Mouse (Mus musculus) forebrain, embryonic 12.5 days (tissue): ENCODE measurements around the gene Arhgef1. TPM values are rescaled to one million over a fixed set of nuclear protein-coding genes. Genes with fewer than 3 reads are reported as not detected.
"Not testable (repeated sequence)": the region's sequence is repeated elsewhere in the genome, so short reads cannot be mapped to it uniquely, and the experiment has no call there.

Source experiments
- ATAC-seq: fragments of 200-750 bp; cut with Nextera tagmentation; 2 replicates; pipeline ENCODE4 v1.8.0; 2017; ENCODE audit warnings: moderate TSS enrichment; ENCODE audit not compliant: low FRiP score
- H3K27ac ChIP-seq: fragments of 300-500 bp; sonication (generic); 2 replicates; pipeline ENCODE4 v1.5.1; 2016; ENCODE audit warnings: mild to moderate bottlenecking
- H3K27me3 ChIP-seq: fragments of 300-500 bp; sonication (generic); 2 replicates; pipeline ENCODE4 v1.6.1; 2016; ENCODE audit warnings: mild to moderate bottlenecking
- H3K36me3 ChIP-seq: fragments of 300-500 bp; sonication (generic); replicated peaks from 2 replicates; pipeline ENCODE4 v1.6.1; 2016; ENCODE audit warnings: mild to moderate bottlenecking
- H3K4me1 ChIP-seq: fragments of 300-500 bp; sonication (generic); 2 replicates; pipeline ENCODE4 v1.6.1; 2016
- H3K4me2 ChIP-seq: fragments of 300-500 bp; sonication (generic); 2 replicates; pipeline ENCODE4 v1.6.1; 2016; ENCODE audit warnings: mild to moderate bottlenecking, moderate library complexity
- H3K4me3 ChIP-seq: fragments of 300-500 bp; sonication (generic); replicated peaks from 2 replicates; pipeline ENCODE4 v1.5.1; 2016; ENCODE audit warnings: mild to moderate bottlenecking
- H3K9ac ChIP-seq: fragments of 300-500 bp; sonication (generic); 2 replicates; pipeline ENCODE4 v1.6.1; 2016; ENCODE audit warnings: mild to moderate bottlenecking
- H3K9me3 ChIP-seq: fragments of 300-500 bp; sonication (generic); 2 replicates; pipeline ENCODE4 v1.6.1; 2016
- WGBS: fragments of 180-500 bp; shearing (Covaris S2); methylation state at CpG from one replicate; pipeline ENCODE4 v1.1.7; 2016; 5-methylcytosine and 5-hydroxymethylcytosine counted together
- polyA plus RNA-seq: library from polyadenylated mRNA; unstranded; fragments of >200 nt; fragmentation: Nextera tagmentation; extraction: Ambion mirVana; gene quantifications from 2 replicates; pipeline ENCODE4 v1.2.1, GENCODE M21; 2016

Arhgef1 gene
- polyA plus RNA-seq, 1 experiment from 2014 or later: 73.5 TPM

- Histone ChIP-seq H3K27ac (no peak overlapping the region), H3K27me3 (no peaks in the 10 kb centered on the region), H3K36me3 (peaks cover 43% of the 10 kb centered on the region), H3K4me3 (no peak overlapping the region), H3K9ac (no peak overlapping the region), H3K4me1 (peaks cover 9% of the 10 kb centered on the region), H3K4me2 (no peak overlapping the region), H3K9me3 (no peaks in the 10 kb centered on the region)
- no peak for ATAC-seq
- WGBS: 82% methylated on average over 2 of the region's 2 CpGs
Measured at GRCm38 (mm10) chr7:24892125-24892583, 10.6 kb upstream of the Arhgef1 start.

GRCm38 (mm10) chr7:24895749-24896148, 7.0 kb upstream of the Arhgef1 start:
- H3K36me3 ChIP-seq, H3K9me3 ChIP-seq, H3K4me3 ChIP-seq, ATAC-seq, H3K27ac ChIP-seq, H3K4me1 ChIP-seq, H3K9ac ChIP-seq, H3K27me3 ChIP-seq, H3K4me2 ChIP-seq: not testable (repeated sequence)
- 88% methylated on average over 2 of the region's 2 CpGs for WGBS

- Histone ChIP-seq H3K9me3 (no peaks in the 10 kb centered on the region), H3K9ac (no peak overlapping the region), H3K4me1 (no peaks in the 10 kb centered on the region), H3K4me2 (no peak overlapping the region), H3K27ac (no peak overlapping the region), H3K4me3 (no peak overlapping the region), H3K36me3 (peaks cover 3% of the 10 kb centered on the region), H3K27me3 (no peaks in the 10 kb centered on the region)
- 77% methylated on average over 8 of the region's 8 CpGs for WGBS
- ATAC-seq: no peak
Measured at GRCm38 (mm10) chr7:24896269-24896668, 6.4 kb upstream of the Arhgef1 start.

GRCm38 (mm10) chr7:24897224-24897623, 5.5 kb upstream of the Arhgef1 start, which contains the start of gene Cd79a:
Cd79a (plus strand) TSS chr7:24897381.
- no peaks in the 10 kb centered on the region for H3K4me1 ChIP-seq
- H3K27me3 ChIP-seq: no peaks in the 10 kb centered on the region
- H3K27ac ChIP-seq: no peak within 1 kb of the TSS
- H3K9me3 ChIP-seq: no peaks in the 10 kb centered on the region
- H3K36me3 ChIP-seq: no peaks in the 10 kb centered on the region
- no peak for ATAC-seq
- H3K9ac ChIP-seq: no peak within 1 kb of the TSS; the same call in 1 of the 2 replicates
- H3K4me3 ChIP-seq: no peak within 1 kb of the TSS
- no peak within 1 kb of the TSS for H3K4me2 ChIP-seq
- WGBS: 79% methylated on average over 12 of the region's 12 CpGs

GRCm38 (mm10) chr7:24897959-24898358, 4.8 kb upstream of the Arhgef1 start:
- Histone ChIP-seq H3K27ac (no peak overlapping the region), H3K27me3 (no peaks in the 10 kb centered on the region), H3K4me2 (no peak overlapping the region), H3K4me1 (peaks cover 3% of the 10 kb centered on the region; the same call in 1 of the 2 replicates), H3K9ac (no peak overlapping the region; the same call in 1 of the 2 replicates), H3K36me3 (no peaks in the 10 kb centered on the region), H3K9me3 (no peaks in the 10 kb centered on the region), H3K4me3 (no peak overlapping the region)
- no peak for ATAC-seq
- WGBS: 77% methylated on average over 5 of the region's 5 CpGs

GRCm38 (mm10) chr7:24901114-24901513, 1.6 kb upstream of the Arhgef1 start:
- 86% methylated on average over 6 of the region's 6 CpGs for WGBS
- H3K9me3 ChIP-seq: no peaks in the 10 kb centered on the region
- no peak for ATAC-seq
- no peak overlapping the region for H3K27ac ChIP-seq
- no peaks in the 10 kb centered on the region for H3K27me3 ChIP-seq
- no peaks in the 10 kb centered on the region for H3K36me3 ChIP-seq
- H3K4me1 ChIP-seq: peaks cover 25% of the 10 kb centered on the region
- H3K4me3 ChIP-seq: no peak overlapping the region
- H3K4me2 ChIP-seq: no peak overlapping the region
- no peak overlapping the region for H3K9ac ChIP-seq

- no peak overlapping the region for H3K27ac ChIP-seq
- peaks cover 31% of the 10 kb centered on the region for H3K4me1 ChIP-seq
- no peaks in the 10 kb centered on the region for H3K36me3 ChIP-seq
- no peak overlapping the region for H3K4me2 ChIP-seq
- H3K9ac ChIP-seq: no peak overlapping the region
- H3K4me3 ChIP-seq: no peak overlapping the region
- no peaks in the 10 kb centered on the region for H3K9me3 ChIP-seq
- 90% methylated on average over 1 of the region's 1 CpGs for WGBS
- H3K27me3 ChIP-seq: no peaks in the 10 kb centered on the region
- ATAC-seq: no peak
Measured at GRCm38 (mm10) chr7:24901842-24902241, 870 bp upstream of the Arhgef1 start.

- H3K4me1 ChIP-seq: peaks cover 34% of the 10 kb centered on the region
- no peaks in the 10 kb centered on the region for H3K36me3 ChIP-seq
- no peaks in the 10 kb centered on the region for H3K9me3 ChIP-seq
- H3K27me3 ChIP-seq: no peaks in the 10 kb centered on the region
- peak overlapping the region; percentile 76 for H3K27ac ChIP-seq
- H3K4me3 ChIP-seq: peak overlapping the region; percentile 66
- WGBS: 61% methylated on average over 2 of the region's 2 CpGs
- H3K9ac ChIP-seq: no peak overlapping the region
- no peak for ATAC-seq
- H3K4me2 ChIP-seq: peak overlapping the region; percentile 86
Measured at GRCm38 (mm10) chr7:24902264-24902629, 465 bp upstream of the Arhgef1 start.

GRCm38 (mm10) chr7:24903444-24903825, 723 bp downstream of the Arhgef1 start:
- Histone ChIP-seq H3K4me2 (peak overlapping the region; percentile 86), H3K9ac (peak overlapping the region; percentile 77; the same call in 1 of the 2 replicates), H3K9me3 (no peaks in the 10 kb centered on the region), H3K4me3 (peak overlapping the region; percentile 66), H3K36me3 (peaks cover 8% of the 10 kb centered on the region), H3K27ac (no peak overlapping the region), H3K4me1 (peaks cover 37% of the 10 kb centered on the region), H3K27me3 (no peaks in the 10 kb centered on the region)
- no peak for ATAC-seq
- 48% methylated on average over 10 of the region's 10 CpGs for WGBS

GRCm38 (mm10) chr7:24904070-24904483, 1.4 kb downstream of the Arhgef1 start:
- under 1% methylated on average over 30 of the region's 30 CpGs for WGBS
- H3K27ac ChIP-seq: peak overlapping the region; percentile 65
- peak; percentile 97 for ATAC-seq
- no peaks in the 10 kb centered on the region for H3K27me3 ChIP-seq
- peak overlapping the region; percentile 77 for H3K9ac ChIP-seq
- H3K4me2 ChIP-seq: peak overlapping the region; percentile 86
- H3K36me3 ChIP-seq: peaks cover 14% of the 10 kb centered on the region
- H3K9me3 ChIP-seq: no peaks in the 10 kb centered on the region
- peak overlapping the region; percentile 66 for H3K4me3 ChIP-seq
- H3K4me1 ChIP-seq: peaks cover 37% of the 10 kb centered on the region

- H3K4me1 ChIP-seq: peaks cover 37% of the 10 kb centered on the region
- WGBS: 14% methylated on average over 3 of the region's 3 CpGs
- no peak overlapping the region for H3K27ac ChIP-seq
- H3K27me3 ChIP-seq: no peaks in the 10 kb centered on the region
- H3K36me3 ChIP-seq: peaks cover 20% of the 10 kb centered on the region
- peak overlapping the region; percentile 77 for H3K9ac ChIP-seq
- ATAC-seq: peak; percentile 25; the same call in 1 of the 2 replicates
- peak overlapping the region; percentile 66 for H3K4me3 ChIP-seq
- peak overlapping the region; percentile 86 for H3K4me2 ChIP-seq
- H3K9me3 ChIP-seq: no peaks in the 10 kb centered on the region
Measured at GRCm38 (mm10) chr7:24904936-24905335, 2.2 kb downstream of the Arhgef1 start.

GRCm38 (mm10) chr7:24906551-24906950, 3.8 kb downstream of the Arhgef1 start:
- H3K4me3 ChIP-seq: no peak overlapping the region
- no peak overlapping the region for H3K27ac ChIP-seq
- WGBS: 38% methylated on average over 6 of the region's 6 CpGs
- H3K27me3 ChIP-seq: no peaks in the 10 kb centered on the region
- H3K36me3 ChIP-seq: peaks cover 20% of the 10 kb centered on the region
- H3K9me3 ChIP-seq: no peaks in the 10 kb centered on the region
- H3K4me2 ChIP-seq: no peak overlapping the region
- ATAC-seq: no peak
- H3K9ac ChIP-seq: peak overlapping the region; percentile 25; the same call in 1 of the 2 replicates
- H3K4me1 ChIP-seq: peaks cover 37% of the 10 kb centered on the region

GRCm38 (mm10) chr7:24907211-24907748, 4.6 kb downstream of the Arhgef1 start:
- Histone ChIP-seq H3K4me2 (no peak overlapping the region), H3K9ac (peak overlapping the region; percentile 25; the same call in 1 of the 2 replicates), H3K9me3 (no peaks in the 10 kb centered on the region), H3K27me3 (no peaks in the 10 kb centered on the region), H3K4me1 (peaks cover 37% of the 10 kb centered on the region), H3K36me3 (peaks cover 20% of the 10 kb centered on the region), H3K27ac (peak overlapping the region; percentile 25; the same call in 1 of the 2 replicates), H3K4me3 (no peak overlapping the region)
- no peak for ATAC-seq
- 34% methylated on average over 13 of the region's 13 CpGs for WGBS
